Mouse (Mus musculus) T-cell, adult 2 months (primary cell): ENCODE results near the gene Osbpl5.

Experiments used
- DNase-seq: peaks from one replicate; pipeline ENCODE4 v3.0.0; 2022; ENCODE audit warnings: low spot score

Osbpl5 gene

DNA sequence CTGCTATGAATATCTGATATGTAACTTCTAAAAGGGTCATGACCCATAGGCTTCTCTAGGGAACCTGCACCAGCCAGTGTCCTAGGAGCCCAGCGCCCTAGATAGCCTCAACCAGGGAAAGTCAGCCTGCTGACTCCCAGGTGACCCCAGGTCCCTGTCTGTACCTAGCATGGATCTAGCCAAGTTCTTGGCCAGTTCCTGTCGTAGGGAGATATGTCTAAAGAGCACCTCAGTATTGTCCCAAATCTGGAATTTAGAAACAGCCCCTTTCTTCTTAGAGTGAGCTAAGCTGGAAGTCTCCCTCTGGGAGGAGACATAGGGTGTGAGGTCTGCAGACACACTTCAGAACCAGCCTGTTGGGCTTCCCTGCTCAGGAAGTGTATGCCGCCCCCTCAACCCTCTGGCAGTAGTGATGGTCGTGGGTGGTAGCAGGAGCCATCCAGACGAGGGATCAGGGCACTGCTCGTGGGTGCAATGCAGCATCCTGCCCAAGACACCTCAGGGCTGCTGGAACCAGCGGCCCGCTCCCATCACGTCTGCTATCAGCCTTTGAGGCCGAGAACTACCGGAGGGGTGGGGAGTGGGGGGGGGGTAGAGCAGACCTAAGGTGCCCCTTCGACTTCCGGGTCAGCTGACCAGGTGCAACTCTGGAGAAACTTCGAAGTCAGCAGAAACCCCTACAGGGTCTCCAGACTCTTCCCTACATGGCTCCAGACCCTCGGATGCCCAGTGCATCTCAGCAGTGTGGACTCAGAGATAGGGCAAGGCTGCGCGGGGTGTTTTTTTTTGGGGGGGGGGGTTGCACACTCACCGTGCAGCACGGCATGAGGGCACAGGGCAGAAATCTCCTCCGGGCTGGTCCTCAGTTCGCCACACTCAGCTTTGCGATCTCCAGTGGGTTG is at the start of gene Osbpl5:
Gene Osbpl5, minus strand, starts transcription at position 861 of the 902 bp plus-strand sequence.
- no peak for DNase-seq

DNA sequence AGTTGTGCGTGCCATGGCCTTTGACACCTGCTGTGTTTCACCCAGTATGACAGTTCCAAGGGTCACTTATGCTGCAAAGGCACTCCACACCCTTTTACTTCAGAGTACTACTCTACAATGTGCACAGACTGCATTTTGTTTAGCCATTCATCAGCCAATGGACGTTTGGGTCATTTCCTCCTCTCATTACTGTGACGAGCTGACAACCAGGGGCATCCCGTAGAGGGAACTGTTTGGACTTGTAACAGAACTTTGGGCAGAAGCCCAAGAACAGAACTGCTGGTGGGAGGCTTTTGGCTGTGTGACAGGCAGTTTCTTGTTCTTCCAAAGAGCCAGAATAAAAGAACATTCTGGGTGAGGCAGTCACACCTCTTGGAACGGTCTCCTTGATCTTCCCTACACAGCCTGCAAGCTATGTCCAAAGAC is 48.4 kb upstream of the Osbpl5 start:
- no peak for DNase-seq

DNA sequence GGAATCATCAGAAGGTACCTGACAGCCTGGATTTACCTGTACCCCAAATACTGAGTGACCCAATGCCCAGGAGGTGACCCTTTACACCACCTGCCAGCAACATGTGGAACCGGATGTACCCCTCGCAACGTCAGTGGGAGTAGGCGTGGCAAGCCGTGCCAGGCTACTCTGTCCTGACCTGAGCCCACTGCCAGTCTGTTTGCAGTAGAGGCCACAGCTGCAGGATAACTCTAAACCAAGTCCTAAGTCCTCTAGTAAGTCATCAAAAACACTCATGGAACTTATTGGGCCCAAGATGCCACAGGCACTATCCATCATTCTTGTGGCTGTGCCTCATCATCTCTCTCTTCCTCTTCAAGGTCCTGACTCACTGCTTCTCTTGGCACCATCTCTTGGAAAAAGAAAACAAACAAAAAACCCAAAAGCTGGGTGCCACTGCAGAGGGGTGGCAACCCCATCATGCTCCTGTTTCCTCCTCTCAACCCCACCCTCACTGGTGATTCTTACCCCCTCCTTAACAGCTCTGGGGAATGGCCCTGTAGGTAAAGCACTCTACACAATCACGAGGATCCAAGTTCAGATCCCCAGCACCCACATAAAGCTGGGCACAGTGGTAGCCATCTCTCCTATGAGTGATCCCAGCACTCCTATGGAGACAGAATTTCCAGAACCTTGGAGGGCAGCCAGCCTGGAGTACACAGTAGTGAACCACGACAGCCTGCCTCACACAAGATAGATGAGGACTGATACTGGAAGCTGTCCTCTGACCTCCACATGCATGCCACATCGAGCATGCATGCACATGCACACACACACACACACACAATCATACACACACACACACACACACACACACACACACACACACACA is 44.6 kb upstream of the Osbpl5 start:
- DNase-seq: no peak

DNA sequence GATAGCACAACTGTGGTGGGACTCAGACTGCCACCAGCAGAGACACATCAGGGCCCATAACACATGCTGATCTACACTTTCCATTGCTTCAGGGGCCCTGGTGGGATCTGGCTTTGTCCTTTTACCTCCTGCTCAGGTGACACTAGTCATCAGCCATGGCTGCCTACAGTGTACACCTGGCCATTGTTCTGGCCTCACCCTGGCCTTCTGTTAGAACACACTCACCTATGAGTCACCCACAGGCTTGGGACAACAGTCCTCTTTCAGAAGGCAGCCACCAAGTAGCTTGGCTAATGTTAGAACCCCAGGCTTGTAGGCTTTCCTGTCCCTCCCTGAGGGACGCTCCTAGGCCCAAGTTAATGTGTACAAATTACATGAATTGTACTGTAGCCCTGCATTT is 44.0 kb upstream of the Osbpl5 start:
- no peak for DNase-seq

DNA sequence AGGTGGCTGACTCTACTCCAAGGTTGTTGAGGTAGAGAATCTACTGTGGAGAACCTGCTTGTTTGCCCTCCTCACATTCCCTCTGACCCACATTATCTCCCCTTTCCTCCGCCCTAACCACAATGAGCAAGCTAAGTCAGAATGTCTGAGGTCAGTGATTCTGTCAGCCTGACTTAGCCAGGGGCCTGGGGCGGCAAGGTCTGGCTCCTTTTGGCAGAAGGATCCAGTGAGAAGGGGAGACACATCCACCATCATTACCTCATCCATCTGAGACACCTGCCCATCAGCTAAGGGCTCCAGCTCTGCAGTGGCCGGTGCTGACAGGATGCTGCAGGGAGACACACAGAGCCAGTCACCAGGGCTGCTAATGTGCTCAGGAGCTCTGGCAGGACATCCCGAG is 42.0 kb upstream of the Osbpl5 start:
- DNase-seq: no peak

- DNase-seq: peak; percentile 32
Observed at GRCm38 (mm10) chr7:143793121-143793520, 36.3 kb upstream of the Osbpl5 start.

DNA sequence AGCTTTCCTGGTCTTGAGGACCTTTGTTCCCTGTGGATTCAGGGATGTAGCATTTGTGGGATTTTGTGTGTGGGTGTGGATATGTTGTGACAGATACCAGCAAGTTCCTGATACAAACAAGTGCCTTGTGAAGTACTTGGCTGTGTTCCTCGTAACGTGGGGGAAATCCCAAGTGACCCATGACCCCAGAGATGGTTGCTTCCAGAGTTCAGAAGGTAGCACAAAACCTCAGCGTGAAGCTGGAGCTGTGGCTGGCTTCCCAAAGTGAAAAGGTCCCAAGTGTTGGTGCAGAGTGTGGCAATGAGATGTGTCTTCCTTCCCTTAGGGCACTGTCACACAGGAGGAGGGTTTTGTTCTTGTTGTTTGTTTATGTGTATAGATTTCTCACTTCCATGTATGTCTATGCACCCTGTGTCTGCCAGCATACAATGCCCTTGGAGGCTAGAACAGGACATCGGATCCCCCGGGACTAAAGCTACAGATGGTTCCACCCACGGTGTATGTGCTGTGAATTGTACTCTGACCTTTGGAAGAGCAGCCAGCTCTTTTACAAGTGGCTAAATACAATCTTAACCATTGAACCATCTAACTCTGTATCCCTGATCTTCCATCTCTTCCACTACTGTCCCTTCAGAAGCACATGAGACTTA is 35.7 kb upstream of the Osbpl5 start:
- DNase-seq: no peak

DNA sequence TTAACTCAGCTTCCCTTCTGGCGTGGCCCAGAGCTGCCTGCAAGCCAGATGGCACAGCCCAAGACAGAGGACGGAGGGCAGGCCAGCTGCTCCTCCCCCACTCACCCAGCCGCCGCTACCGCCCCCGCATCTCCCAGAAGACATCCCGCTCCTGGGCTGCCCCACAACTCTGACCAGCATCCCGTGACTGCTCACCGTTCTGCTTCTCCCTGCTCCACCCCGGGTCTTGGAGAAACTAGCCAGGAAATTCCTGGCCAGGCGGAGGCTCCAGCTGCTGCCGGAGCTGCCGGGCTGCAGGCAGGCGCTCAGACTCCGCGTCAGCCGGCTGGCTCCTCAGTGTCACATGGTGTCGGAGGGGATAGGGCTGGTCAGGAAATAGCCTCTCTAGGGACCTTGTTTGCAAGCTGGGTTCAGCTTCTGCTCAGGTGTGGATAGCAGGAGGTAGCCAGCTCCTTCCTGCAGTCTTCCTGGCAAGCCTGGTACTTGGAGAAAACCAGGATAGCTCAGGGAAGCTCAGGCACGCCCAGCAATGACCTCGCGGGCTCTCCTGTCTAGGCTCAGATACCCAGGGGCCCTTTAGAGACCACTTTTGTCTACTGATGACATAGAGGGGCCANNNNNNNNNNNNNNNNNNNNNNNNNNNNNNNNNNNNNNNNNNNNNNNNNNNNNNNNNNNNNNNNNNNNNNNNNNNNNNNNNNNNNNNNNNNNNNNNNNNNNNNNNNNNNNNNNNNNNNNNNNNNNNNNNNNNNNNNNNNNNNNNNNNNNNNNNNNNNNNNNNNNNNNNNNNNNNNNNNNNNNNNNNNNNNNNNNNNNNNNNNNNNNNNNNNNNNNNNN is 27.4 kb upstream of the Osbpl5 start, which contains the start of gene Mrgpre:
Gene Mrgpre, minus strand, starts transcription at position 505 of the 834 bp plus-strand sequence.
- peak; percentile 25 for DNase-seq

GRCm38 (mm10) chr7:143783378-143783995 is 26.7 kb upstream of the Osbpl5 start:
- DNase-seq: no peak

DNA sequence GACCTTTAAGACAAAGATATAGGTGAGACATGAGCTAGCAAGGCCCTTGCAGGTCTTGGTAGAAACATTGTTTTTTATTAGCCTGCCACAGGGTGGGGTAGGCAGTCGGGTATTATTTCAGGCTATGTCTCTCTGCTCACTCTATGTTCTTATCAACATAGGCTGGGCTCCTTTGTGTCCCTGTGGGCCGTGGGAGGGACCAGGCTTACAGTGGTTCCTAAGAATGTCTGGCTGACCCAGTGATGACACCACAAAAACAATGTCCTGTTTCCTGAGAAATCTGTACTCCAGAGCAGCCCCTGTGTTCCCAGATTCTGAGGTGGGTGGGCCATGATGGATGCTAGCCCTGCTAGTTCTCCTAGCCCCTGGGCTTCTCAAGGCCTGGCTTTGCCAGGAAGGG is 20.6 kb upstream of the Osbpl5 start:
- DNase-seq: no peak

GRCm38 (mm10) chr7:143776137-143776536 is 19.4 kb upstream of the Osbpl5 start:
- DNase-seq: no peak

DNA sequence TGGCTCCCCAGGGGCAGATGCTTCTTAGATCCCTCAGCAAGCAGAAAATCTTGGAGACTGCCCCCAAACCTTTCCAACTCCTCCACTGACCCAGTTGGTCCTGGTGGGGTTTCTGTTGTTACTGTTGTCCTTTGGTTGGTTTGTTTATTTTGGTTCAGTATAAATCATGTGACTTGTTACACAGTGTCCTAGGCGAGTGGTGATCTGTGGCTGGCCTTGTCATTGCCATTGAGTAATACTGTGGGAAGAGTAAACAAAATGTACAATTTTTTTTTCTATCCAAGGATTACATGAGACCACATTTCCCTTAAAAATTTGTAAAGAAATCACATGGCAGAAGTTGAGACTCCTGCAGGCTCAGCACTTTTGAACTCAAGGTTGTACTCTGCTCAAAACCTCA is 12.7 kb upstream of the Osbpl5 start:
- DNase-seq: no peak

GRCm38 (mm10) chr7:143768267-143768666 is 11.5 kb upstream of the Osbpl5 start:
- no peak for DNase-seq

- no peak for DNase-seq
Observed at GRCm38 (mm10) chr7:143766893-143767292, 10.1 kb upstream of the Osbpl5 start, which contains the start of gene Mrgprg. TSS of gene Mrgprg (minus strand) at chr7:143766993.

GRCm38 (mm10) chr7:143764876-143765530 is 8.2 kb upstream of the Osbpl5 start:
- DNase-seq: no peak

DNA sequence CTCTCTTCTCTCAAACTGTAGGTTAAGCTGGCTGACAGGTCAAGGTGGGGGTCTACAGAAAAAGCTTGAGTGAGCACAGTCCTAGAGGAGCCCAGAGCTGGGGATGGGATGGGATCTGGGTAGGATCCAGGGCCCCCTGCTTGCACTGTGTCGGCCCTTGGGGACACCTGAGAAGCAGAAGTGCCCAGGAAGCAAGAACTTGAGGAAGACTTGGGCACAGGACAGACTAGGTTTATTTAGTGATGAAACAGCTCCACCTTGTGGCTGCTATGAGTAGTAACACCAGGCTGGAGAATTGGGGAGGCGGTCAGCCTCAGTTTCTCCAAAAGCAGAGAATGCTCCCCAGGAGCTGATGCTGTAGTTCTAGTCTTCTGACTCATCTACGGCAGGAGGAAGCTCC is 7.0 kb upstream of the Osbpl5 start:
- DNase-seq: no peak

GRCm38 (mm10) chr7:143758956-143759355 is 2.2 kb upstream of the Osbpl5 start:
- no peak for DNase-seq

GRCm38 (mm10) chr7:143757696-143758095 is 911 bp upstream of the Osbpl5 start:
- no peak for DNase-seq

- DNase-seq: peak; percentile 82
Observed at GRCm38 (mm10) chr7:143757027-143757390, 224 bp upstream of the Osbpl5 start.

GRCm38 (mm10) chr7:143755357-143756124 is 1.2 kb downstream of the Osbpl5 start:
- no peak for DNase-seq
